Mouse (Mus musculus) neural tube, embryonic 15.5 days (tissue): Measurements from ENCODE around the gene Pard3b. TPM values are rescaled to one million over a fixed set of nuclear protein-coding genes. Genes with fewer than 3 reads are reported as not detected.

Source experiments
- ATAC-seq: fragments of 200-750 bp; cut with Nextera tagmentation; 2 replicates; pipeline ENCODE4 v1.8.0; 2017; ENCODE audit warnings: mild to moderate bottlenecking, moderate TSS enrichment, moderate library complexity; ENCODE audit not compliant: low FRiP score
- H3K27ac ChIP-seq: fragments of 300-500 bp; sonication (generic); replicated peaks from 2 replicates; pipeline ENCODE4 v1.5.1; 2015; ENCODE audit warnings: mild to moderate bottlenecking, inconsistent platforms
- H3K27me3 ChIP-seq: fragments of 300-500 bp; sonication (generic); replicated peaks from 2 replicates; pipeline ENCODE4 v1.6.1; 2015; ENCODE audit warnings: inconsistent platforms
- H3K36me3 ChIP-seq: fragments of 300-500 bp; sonication (generic); 2 replicates; pipeline ENCODE4 v1.6.1; 2015; ENCODE audit warnings: inconsistent platforms
- H3K4me1 ChIP-seq: fragments of 300-500 bp; sonication (generic); 2 replicates; pipeline ENCODE4 v1.6.1; 2015; ENCODE audit warnings: inconsistent platforms
- H3K4me2 ChIP-seq: fragments of 300-500 bp; sonication (generic); 2 replicates; pipeline ENCODE4 v1.6.1; 2015; ENCODE audit warnings: inconsistent platforms, mild to moderate bottlenecking, moderate library complexity
- H3K4me3 ChIP-seq: fragments of 300-500 bp; sonication (generic); replicated peaks from 2 replicates; pipeline ENCODE4 v1.5.1; 2015; ENCODE audit warnings: mild to moderate bottlenecking, inconsistent platforms
- H3K9ac ChIP-seq: fragments of 300-500 bp; sonication (generic); replicated peaks from 2 replicates; pipeline ENCODE4 v1.6.1; 2015; ENCODE audit warnings: mild to moderate bottlenecking, inconsistent platforms
- H3K9me3 ChIP-seq: fragments of 300-500 bp; sonication (generic); replicated peaks from 2 replicates; pipeline ENCODE4 v1.6.1; 2016; ENCODE audit warnings: inconsistent platforms
- WGBS: fragments of 180-500 bp; shearing (Covaris S2); methylation state at CpG from one replicate; pipeline ENCODE4 v1.1.7; 2015; ENCODE audit warnings: mixed read lengths; 5-methylcytosine and 5-hydroxymethylcytosine counted together
- polyA plus RNA-seq: library from polyadenylated mRNA; unstranded; fragments of >200 nt; fragmentation: Nextera tagmentation; extraction: Ambion mirVana; gene quantifications from 2 replicates; pipeline ENCODE4 v1.2.1, GENCODE M21; 2015

Gene Pard3b
- polyA plus RNA-seq, 1 experiment from 2014 or later, result 8.6 TPM

DNA sequence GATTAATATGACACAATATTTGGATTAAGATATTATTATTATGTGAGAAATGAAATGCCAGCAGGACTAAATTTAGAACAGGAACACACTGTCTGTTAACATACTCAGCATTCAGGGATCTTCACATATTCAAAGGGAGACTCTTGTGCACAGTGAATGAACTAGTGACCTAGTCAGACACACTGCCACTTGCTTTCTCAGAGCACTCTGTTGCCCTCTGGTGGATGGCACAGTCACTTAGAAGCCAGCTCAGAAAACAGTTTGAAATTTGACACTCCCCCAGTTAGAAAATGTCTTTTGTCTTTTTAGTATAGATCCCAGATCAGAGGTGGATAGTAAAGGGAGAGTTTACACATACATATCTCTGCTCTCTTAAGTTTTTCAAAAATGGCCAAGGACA lies 132.6 kb downstream of the Pard3b start:
- no peak for ATAC-seq
- Histone ChIP-seq H3K9ac (no peak overlapping the region), H3K27me3 (no peaks in the 10 kb centered on the region), H3K4me2 (no peak overlapping the region), H3K4me3 (no peak overlapping the region), H3K36me3 (no peaks in the 10 kb centered on the region), H3K9me3 (no peaks in the 10 kb centered on the region), H3K27ac (no peak overlapping the region), H3K4me1 (no peaks in the 10 kb centered on the region)

DNA sequence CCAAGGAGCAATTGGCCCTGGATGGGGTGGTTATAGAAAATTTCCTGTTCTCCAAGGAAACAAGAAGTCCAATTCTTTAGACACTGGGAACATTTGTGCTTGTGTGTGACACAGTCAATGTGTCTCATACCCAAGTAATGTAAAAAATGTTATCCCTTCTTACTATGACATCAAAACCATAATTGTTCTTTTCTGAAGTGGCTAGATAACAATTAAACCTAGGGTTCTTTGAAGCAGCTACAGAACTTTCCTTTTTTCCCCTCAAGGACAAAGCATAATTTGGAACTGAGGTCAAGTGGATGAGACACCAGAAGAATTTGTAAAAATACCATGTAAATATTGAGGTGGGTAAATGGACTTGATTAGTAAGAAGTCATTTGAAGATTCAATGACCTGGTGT lies 140.1 kb downstream of the Pard3b start:
- Histone ChIP-seq H3K9ac (no peak overlapping the region), H3K4me3 (no peak overlapping the region), H3K27ac (no peak overlapping the region), H3K4me2 (no peak overlapping the region), H3K27me3 (no peaks in the 10 kb centered on the region), H3K4me1 (no peaks in the 10 kb centered on the region), H3K9me3 (no peaks in the 10 kb centered on the region), H3K36me3 (no peaks in the 10 kb centered on the region)
- ATAC-seq, result no peak

DNA sequence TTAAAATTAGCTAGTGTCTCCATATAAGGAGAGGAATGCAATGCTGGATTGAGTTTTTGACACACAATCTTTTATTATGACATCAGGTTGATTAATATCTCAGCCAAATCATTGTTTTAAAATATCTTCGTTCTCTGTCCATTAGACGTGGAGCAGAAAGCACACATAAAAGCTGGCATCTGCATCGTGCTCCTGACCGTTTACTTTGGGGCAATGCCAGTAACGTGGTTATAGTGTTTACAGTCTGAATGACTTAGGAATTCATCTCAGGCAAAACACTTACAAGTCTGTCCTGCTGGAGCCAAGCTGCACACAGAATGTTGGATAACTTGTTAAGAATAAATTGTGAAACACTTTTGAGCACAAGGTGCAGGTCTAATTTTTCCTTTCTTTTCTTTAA lies 141.3 kb downstream of the Pard3b start:
- H3K9me3 ChIP-seq, result no peaks in the 10 kb centered on the region
- H3K9ac ChIP-seq, result no peak overlapping the region
- no peak for ATAC-seq
- no peak overlapping the region for H3K27ac ChIP-seq
- no peaks in the 10 kb centered on the region for H3K4me1 ChIP-seq
- H3K36me3 ChIP-seq, result no peaks in the 10 kb centered on the region
- WGBS, result 50% methylated on average over 5 of the region's 5 CpGs
- no peak overlapping the region for H3K4me2 ChIP-seq
- H3K4me3 ChIP-seq, result no peak overlapping the region
- H3K27me3 ChIP-seq, result no peaks in the 10 kb centered on the region

DNA sequence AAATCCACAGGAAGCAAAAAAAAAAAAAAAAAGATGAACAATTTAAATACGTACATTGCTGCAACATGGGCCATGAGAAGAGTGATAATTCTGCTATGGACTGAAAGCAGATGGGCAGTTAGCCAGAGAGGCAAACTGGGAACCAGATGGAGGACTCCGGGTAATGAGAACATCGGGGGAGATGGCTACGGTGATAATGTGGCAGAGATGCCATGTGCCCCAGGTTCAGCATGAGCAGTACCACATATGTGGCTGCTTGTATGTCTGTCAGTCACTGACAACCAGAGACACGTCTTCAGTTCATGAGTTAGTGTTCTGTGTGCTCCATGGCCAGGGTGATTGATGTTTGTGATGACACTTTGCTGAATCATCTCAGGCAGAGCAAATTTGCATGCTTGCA lies 157.7 kb downstream of the Pard3b start:
- ATAC-seq, result no peak
- 41% methylated on average over 5 of the region's 5 CpGs for WGBS
- no peaks in the 10 kb centered on the region for H3K9me3 ChIP-seq
- H3K9ac ChIP-seq, result no peak overlapping the region
- no peak overlapping the region for H3K4me3 ChIP-seq
- no peaks in the 10 kb centered on the region for H3K27me3 ChIP-seq
- no peaks in the 10 kb centered on the region for H3K4me1 ChIP-seq
- no peak overlapping the region for H3K27ac ChIP-seq
- no peaks in the 10 kb centered on the region for H3K36me3 ChIP-seq
- H3K4me2 ChIP-seq, result no peak overlapping the region

DNA sequence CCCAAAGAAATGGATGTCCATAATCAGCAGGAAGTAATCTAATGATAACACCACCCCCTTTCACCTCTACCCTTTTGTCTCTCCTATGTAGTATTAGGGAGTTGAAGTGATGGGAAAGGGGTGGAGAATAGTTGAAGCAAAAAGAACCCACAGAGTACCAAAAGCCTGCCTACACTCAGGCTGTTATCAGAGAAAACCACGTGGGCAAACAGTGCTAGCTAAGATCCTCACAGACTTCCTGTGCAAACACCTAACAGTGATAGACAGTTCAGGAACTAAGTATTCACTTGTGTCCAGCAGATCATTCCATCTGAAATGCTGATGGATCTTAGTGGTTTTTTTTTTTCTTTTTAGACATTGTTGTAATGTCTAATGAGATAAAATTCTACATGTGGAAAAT lies 181.6 kb downstream of the Pard3b start:
- no peaks in the 10 kb centered on the region for H3K36me3 ChIP-seq
- WGBS, result 76% methylated on average over 1 of the region's 1 CpGs
- no peak overlapping the region for H3K27ac ChIP-seq
- no peaks in the 10 kb centered on the region for H3K4me1 ChIP-seq
- no peak overlapping the region for H3K4me2 ChIP-seq
- H3K9me3 ChIP-seq, result no peaks in the 10 kb centered on the region
- ATAC-seq, result no peak
- H3K27me3 ChIP-seq, result no peaks in the 10 kb centered on the region
- no peak overlapping the region for H3K9ac ChIP-seq
- H3K4me3 ChIP-seq, result no peak overlapping the region

DNA sequence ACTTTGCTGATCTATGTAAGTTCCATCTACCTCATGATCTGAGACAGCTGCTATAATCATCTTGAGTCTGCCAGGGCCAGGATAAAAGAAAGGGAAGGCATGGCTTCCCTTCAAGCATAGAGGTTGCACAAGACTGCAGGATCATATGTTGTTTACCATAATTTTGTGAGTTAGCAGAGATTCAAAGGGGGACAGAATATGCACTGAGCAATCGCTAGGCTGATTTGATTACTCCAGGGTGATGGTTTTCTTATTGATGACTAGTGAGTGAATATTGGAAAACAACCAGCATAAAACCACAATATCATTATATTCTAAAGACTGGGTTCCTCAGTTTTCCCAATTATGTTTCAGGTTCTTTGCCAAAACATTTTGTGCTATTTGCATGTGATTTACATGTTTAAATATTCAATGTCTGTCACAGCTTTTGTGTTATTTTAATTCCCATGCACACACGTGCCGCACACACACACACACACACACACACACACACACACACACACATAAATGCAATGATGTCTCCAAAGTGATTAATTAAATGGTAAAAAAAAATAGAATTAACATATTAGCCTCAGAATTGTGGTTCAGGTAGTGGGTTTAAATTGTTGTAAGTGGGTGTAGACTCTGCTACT lies 187.1 kb downstream of the Pard3b start:
- Histone ChIP-seq H3K27me3 (no peaks in the 10 kb centered on the region), H3K36me3 (no peaks in the 10 kb centered on the region), H3K9ac (no peak overlapping the region), H3K4me3 (no peak overlapping the region), H3K27ac (no peak overlapping the region), H3K9me3 (no peaks in the 10 kb centered on the region), H3K4me2 (no peak overlapping the region), H3K4me1 (no peaks in the 10 kb centered on the region)
- ATAC-seq, result no peak
- 76% methylated on average over 3 of the region's 3 CpGs for WGBS

DNA sequence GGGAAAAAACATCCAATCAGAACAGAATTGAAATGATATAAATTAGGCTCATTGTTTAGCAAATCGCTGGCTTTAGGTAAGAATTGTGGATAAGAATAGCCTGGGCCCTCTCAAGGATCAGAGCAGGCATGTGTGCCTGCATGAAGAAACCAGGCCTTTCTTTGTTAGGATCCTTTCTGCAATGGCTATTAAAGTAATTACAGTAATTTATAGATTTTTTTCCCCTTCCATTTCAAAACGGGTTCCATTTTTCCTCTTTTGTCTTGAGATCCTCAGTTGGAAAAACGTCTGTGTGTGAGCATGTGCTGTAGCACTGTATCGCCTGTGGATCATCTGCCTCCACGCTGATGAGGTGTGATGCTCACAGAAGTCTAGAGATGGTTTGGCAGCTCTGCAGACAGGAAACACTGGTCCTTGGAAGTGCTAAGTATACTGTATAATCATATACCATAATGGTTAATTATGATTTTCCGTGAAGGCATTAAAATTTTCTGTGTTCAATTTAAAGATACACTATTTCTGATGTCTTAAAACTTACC lies 198.5 kb downstream of the Pard3b start:
- Histone ChIP-seq H3K4me2 (no peak overlapping the region), H3K27me3 (no peaks in the 10 kb centered on the region), H3K36me3 (no peaks in the 10 kb centered on the region), H3K4me1 (no peaks in the 10 kb centered on the region), H3K4me3 (no peak overlapping the region), H3K9me3 (no peaks in the 10 kb centered on the region), H3K9ac (no peak overlapping the region), H3K27ac (no peak overlapping the region)
- no peak for ATAC-seq
- WGBS, result 61% methylated on average over 6 of the region's 6 CpGs

DNA sequence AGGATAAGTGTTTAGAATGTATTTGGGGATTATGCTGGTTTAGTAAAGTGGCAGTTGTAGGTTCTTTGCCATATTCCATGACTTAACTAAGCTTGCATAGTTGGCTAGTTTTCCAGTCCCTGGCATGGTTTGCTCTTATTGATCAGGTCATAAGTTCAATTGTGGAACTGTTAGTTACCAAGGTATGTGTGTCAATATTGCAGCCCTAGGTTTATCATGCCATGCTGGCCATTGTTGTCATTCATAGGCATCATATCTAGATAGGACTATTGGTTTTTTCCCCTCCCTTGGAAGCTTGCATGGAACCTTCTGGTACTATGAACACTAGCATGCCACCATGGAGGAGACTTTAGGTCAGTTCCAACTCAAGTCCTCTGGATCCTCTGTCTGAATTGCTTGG lies 208.0 kb downstream of the Pard3b start:
- no peaks in the 10 kb centered on the region for H3K36me3 ChIP-seq
- H3K27me3 ChIP-seq, result no peaks in the 10 kb centered on the region
- no peak overlapping the region for H3K4me3 ChIP-seq
- no peaks in the 10 kb centered on the region for H3K9me3 ChIP-seq
- no peak overlapping the region for H3K4me2 ChIP-seq
- no peaks in the 10 kb centered on the region for H3K4me1 ChIP-seq
- no peak overlapping the region for H3K27ac ChIP-seq
- ATAC-seq, result no peak
- no peak overlapping the region for H3K9ac ChIP-seq

DNA sequence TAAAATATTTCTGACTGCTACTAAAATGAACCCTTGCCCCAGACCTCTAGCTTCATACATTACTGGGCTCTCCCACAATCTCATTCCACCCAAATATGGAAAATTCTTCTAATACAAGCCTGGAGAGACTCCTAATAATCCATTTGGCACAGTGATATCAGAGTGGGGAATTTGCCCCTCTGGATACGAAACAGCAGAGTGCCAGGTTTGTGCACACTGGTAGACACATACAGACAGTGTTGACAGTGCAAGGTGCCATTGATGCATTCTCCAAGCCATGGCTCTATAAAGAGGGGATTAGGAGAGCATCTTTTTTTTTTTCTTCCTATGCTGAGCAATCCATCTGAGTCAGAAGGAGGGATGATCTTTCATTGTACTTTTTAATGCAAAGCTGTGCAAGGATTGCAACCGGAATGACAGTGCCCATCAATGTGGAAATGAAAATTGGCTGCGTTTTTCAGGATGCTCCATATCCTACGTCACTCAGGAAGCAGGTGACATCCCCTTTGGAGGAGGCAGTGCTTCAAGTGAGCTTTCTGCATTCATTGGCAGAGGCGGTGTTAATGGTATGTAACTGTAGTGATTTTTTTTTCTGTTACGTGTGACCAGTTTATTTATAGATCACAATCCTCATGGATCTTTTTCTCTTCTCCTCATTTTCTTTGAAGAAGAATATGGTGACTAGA lies 210.5 kb downstream of the Pard3b start:
- WGBS, result 73% methylated on average over 6 of the region's 6 CpGs
- ATAC-seq, result no peak

DNA sequence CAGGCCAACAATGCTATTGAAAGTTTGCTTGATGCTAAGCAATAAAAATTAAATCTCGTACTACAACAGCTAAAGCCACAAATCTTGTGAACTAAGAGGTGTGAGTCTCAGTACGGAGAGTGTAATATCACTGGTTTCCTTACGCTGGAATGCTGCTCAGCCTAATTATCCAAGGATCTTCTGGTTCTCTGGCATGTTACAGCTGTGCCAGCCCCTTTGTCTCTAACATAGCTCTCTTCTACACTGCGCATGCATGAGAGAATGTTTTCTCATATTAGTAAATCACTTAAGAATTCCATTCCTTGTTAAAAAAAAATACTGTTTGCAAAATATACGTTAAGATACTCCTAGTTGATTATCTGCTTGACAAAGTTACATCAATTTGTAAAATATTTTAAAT lies 211.8 kb downstream of the Pard3b start:
- Histone ChIP-seq H3K9me3 (no peaks in the 10 kb centered on the region), H3K27me3 (no peaks in the 10 kb centered on the region), H3K9ac (no peak overlapping the region), H3K4me1 (no peaks in the 10 kb centered on the region), H3K4me3 (no peak overlapping the region), H3K4me2 (no peak overlapping the region), H3K27ac (no peak overlapping the region), H3K36me3 (no peaks in the 10 kb centered on the region)
- ATAC-seq, result no peak
- 69% methylated on average over 5 of the region's 5 CpGs for WGBS

More for the DNA sequence above, 210.5 kb downstream of the Pard3b start:
- H3K9me3 ChIP-seq, result no peaks in the 10 kb centered on the region
- no peaks in the 10 kb centered on the region for H3K27me3 ChIP-seq
- H3K4me1 ChIP-seq, result no peaks in the 10 kb centered on the region
- H3K4me2 ChIP-seq, result no peak overlapping the region
- H3K27ac ChIP-seq, result no peak overlapping the region
- no peak overlapping the region for H3K9ac ChIP-seq
- H3K4me3 ChIP-seq, result no peak overlapping the region
- H3K36me3 ChIP-seq, result no peaks in the 10 kb centered on the region

DNA sequence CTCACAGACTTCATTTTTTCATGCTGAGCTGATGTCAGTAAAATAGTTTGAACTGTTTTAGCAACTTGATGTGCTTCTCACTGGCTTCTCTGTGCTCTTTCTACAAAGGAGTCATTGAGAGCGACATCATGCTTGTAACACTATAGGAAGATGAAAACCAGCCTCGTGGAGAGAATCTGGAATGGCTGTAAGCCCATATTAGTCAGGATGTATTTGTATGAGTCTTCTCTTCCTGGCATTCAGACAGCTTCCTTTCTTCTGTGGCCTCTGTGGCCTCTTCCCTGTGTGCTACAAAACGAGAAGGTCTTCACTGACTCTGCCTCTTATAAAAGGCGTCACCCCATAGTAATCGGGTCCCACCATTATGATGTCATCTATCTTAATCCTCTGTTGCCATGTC lies 212.6 kb downstream of the Pard3b start:
- Histone ChIP-seq H3K27me3 (no peaks in the 10 kb centered on the region), H3K4me1 (no peaks in the 10 kb centered on the region), H3K9ac (no peak overlapping the region), H3K4me3 (no peak overlapping the region), H3K36me3 (no peaks in the 10 kb centered on the region), H3K9me3 (no peaks in the 10 kb centered on the region), H3K4me2 (no peak overlapping the region), H3K27ac (no peak overlapping the region)
- 53% methylated on average over 5 of the region's 5 CpGs for WGBS
- ATAC-seq, result no peak

DNA sequence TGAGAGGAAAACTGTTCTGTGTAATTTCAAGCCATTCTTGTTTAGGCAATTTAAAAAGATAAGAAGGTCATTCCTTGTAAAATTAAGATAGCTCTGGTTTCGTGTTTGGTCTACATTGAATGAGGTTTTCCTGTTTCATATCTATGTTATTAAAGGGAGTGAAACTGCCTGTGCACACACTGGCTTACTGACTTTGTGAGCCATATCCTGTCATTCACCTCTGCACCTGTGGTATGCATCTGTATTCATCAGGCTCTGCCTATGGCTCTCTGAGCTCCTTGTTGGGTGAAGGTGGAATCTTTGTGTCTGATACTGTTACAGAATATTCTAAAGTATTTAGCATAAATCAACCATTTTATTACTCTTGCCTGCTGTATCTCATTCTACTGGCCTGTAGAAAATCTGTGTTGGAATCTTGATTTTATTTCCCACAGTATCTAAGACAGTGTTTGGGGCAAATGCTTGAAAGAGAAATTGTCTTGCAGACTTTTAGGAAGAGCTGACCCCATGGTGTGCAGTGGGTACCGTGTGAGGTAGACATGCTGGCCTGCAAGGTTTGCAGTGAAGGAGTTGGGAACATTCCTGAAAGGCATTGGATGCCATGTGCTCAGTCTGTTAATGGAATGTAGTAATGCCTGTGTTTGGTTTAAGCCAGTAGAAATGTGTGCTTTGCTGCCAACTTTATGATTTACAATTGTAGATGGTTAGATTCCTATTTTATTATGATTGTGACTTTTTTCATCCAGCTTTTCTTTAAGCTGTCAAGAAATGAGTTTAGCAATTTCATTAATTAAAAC lies 228.9 kb downstream of the Pard3b start:
- Histone ChIP-seq H3K4me3 (no peak overlapping the region), H3K27me3 (no peaks in the 10 kb centered on the region), H3K36me3 (no peaks in the 10 kb centered on the region), H3K9me3 (no peaks in the 10 kb centered on the region), H3K4me2 (no peak overlapping the region), H3K9ac (no peak overlapping the region), H3K4me1 (no peaks in the 10 kb centered on the region), H3K27ac (no peak overlapping the region)
- no peak for ATAC-seq
- 81% methylated on average over 2 of the region's 2 CpGs for WGBS
